In the genomic region with DNA sequence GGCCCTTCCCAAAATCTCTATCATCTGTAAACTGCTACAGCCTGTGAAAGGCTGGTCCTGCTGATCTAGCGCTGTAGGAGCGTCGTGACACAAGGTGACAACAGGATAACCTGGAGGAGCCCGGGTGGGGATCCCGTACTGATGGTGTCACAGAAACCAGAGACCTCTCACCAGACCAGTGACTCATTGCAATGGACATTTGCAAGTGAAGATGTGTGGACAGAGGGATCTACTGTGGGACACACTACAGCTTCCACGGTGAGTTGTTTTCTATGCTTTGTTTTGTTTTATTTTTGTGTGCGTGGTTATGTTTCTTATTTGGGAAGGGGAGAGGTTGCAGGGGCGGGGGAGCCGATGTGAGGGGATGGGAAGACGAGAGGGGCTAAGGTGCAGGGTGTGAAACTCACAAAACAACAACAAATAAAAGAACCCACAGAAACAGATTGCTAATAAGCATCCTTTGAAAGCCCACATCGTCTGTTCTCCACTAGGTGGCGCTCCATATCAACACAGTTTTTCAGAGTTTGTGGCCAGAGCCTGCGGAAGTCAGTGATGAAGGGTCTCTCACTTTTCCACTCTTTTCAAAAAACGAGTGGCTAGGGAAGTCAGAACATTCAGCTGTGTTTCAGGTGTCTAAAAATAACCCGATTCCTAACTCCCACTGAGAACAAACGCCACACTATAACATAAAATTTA, we compare ENCODE assay signal across 8 mouse cellular contexts.
DNase-seq lines count a peak whose midpoint lies in the region; ATAC-seq and TF ChIP-seq lines count a peak whose summit lies in the region.

No protein-coding gene starts in this region.

- no peak overlapping the region for H3K27ac ChIP-seq in heart, embryonic 10.5 days
- H3K27ac ChIP-seq in cerebellum, adult 2 months (ENCODE audit: insufficient read depth, low read length), result no peak overlapping the region
- H3K27ac ChIP-seq in midbrain, embryonic 11.5 days (ENCODE audit: low read depth, low read length), result no peak overlapping the region

- DNase-seq in heart, postnatal 10 days, result peak; percentile 49 to 73
- DNase-seq in heart, embryonic 10.5 days (ENCODE audit: low spot score), result no peak
- DNase-seq in G1E (ENCODE audit: low spot score), result no peak
- peak; percentile 25 to 29 for DNase-seq in cerebellum, adult 2 months
- peak; percentile 24 for DNase-seq in layer of hippocampus, adult 9-10 months (ENCODE audit: low spot score)
- DNase-seq in midbrain, embryonic 11.5 days (ENCODE audit: low spot score, missing footprints), result peak; percentile 94

- no peak for ATAC-seq in G1E (ENCODE audit: extremely low read depth, insufficient number of reproducible peaks, low FRiP score, poor library complexity, severe bottlenecking)
- ATAC-seq in frontal cortex, adult (ENCODE audit: low TSS enrichment), result peak; percentile 55; the same call in 1 of the 2 replicates
- ATAC-seq in midbrain, embryonic 11.5 days (ENCODE audit: low FRiP score), result peak; percentile 55; the same call in 1 of the 2 replicates
- no peak for ATAC-seq in inflammation-experienced regulatory T-cells, adult 6 months

- no peak for TF ChIP-seq POLR2A in cerebellum, adult 2 months (IDR thresholded peaks at IDR 0.05; ENCODE audit: borderline replicate concordance, insufficient read depth, low read length)

- H3K9me3 ChIP-seq in heart, embryonic 10.5 days, result no peaks in the 10 kb centered on the region
- 0 out of 2 replicates have a peak, but pooled peaks cover 4% of the 10 kb centered on the region for H3K9me3 ChIP-seq in G1E (replicated peaks)
- H3K9me3 ChIP-seq in midbrain, embryonic 11.5 days (ENCODE audit: control insufficient read depth, low read length), result no peaks in the 10 kb centered on the region

- no peak overlapping the region for H3K4me2 ChIP-seq in midbrain, embryonic 11.5 days

- no peaks in the 10 kb centered on the region for H3K36me3 ChIP-seq in heart, embryonic 10.5 days
- H3K36me3 ChIP-seq in G1E (replicated peaks), result no peaks in the 10 kb centered on the region
- no peaks in the 10 kb centered on the region for H3K36me3 ChIP-seq in midbrain, embryonic 11.5 days (ENCODE audit: control insufficient read depth, insufficient read depth, low read length)

- H3K9ac ChIP-seq in midbrain, embryonic 11.5 days (ENCODE audit: low read length), result no peak overlapping the region

- H3K27me3 ChIP-seq in heart, embryonic 10.5 days (ENCODE audit: insufficient read depth, poor library complexity, severe bottlenecking), result no peaks in the 10 kb centered on the region
- no peaks in the 10 kb centered on the region for H3K27me3 ChIP-seq in G1E (ENCODE audit: insufficient read depth, low read length)
- no peaks in the 10 kb centered on the region for H3K27me3 ChIP-seq in cerebellum, adult 2 months (ENCODE audit: control insufficient read depth, insufficient read depth, low read length)
- H3K27me3 ChIP-seq in midbrain, embryonic 11.5 days (ENCODE audit: control insufficient read depth, insufficient read depth, low read length), result no peaks in the 10 kb centered on the region

- peak; percentile 34 for TF ChIP-seq CTCF in G1E (IDR thresholded peaks at IDR 0.05; ENCODE audit: low read depth, low read length)
- peak; percentile 64; the same call in 1 of the 2 replicates for TF ChIP-seq CTCF in cerebellum, adult 2 months (IDR thresholded peaks at IDR 0.05; ENCODE audit: borderline replicate concordance, insufficient read depth, low read depth, low read length)

- no peaks in the 10 kb centered on the region for H3K4me1 ChIP-seq in heart, embryonic 10.5 days
- H3K4me1 ChIP-seq in G1E (ENCODE audit: insufficient read depth, low read depth, low read length), result no peaks in the 10 kb centered on the region
- H3K4me1 ChIP-seq in cerebellum, adult 2 months (ENCODE audit: control insufficient read depth, insufficient read depth, low read length), result no peaks in the 10 kb centered on the region
- no peaks in the 10 kb centered on the region for H3K4me1 ChIP-seq in midbrain, embryonic 11.5 days (ENCODE audit: control insufficient read depth, insufficient read depth, low read length)

- H3K4me3 ChIP-seq in heart, embryonic 10.5 days, result no peak overlapping the region
- no peak overlapping the region for H3K4me3 ChIP-seq in G1E (ENCODE audit: low read depth, low read length)
- H3K4me3 ChIP-seq in cerebellum, adult 2 months (replicated peaks; ENCODE audit: insufficient read depth, low read depth, low read length), result no peak overlapping the region
- H3K4me3 ChIP-seq in midbrain, embryonic 11.5 days (ENCODE audit: low read depth, low read length), result no peak overlapping the region

- intact Hi-C loops in heart, postnatal 10 days (cut with DNase I), result loop anchor here (2.0 to 10.0 kb wide), 3 partner anchors 166 to 942 kb away; no protein-coding TSS in a partner anchor

- 38% methylated on average over 16 of the region's 16 CpGs for WGBS in heart, embryonic 10.5 days
- 42% methylated on average over 16 of the region's 16 CpGs for WGBS in cerebellum, adult 2 months
- 40% methylated on average over 16 of the region's 16 CpGs for WGBS in midbrain, embryonic 11.5 days

Comparison
In these comparisons a context has a peak if more than half of its experiments do, and no peak if none do; other contexts are left out.
1. DNase-seq: peak in heart, postnatal 10 days (2 of 2), cerebellum, adult 2 months (2 of 2), layer of hippocampus, adult 9-10 months (single experiment) and midbrain, embryonic 11.5 days (single experiment); none in heart, embryonic 10.5 days (single experiment) and G1E (single experiment).
2. ATAC-seq: peak in frontal cortex, adult (single experiment) and midbrain, embryonic 11.5 days (single experiment); none in G1E (single experiment) and inflammation-experienced regulatory T-cells, adult 6 months (single experiment).